Mouse (Mus musculus) ES-E14 (cell line): Measurements from ENCODE around the gene Ubac1. TPM values are rescaled to one million over a fixed set of nuclear protein-coding genes. Genes with fewer than 3 reads are reported as not detected.

Experiments
- DNase-seq: peaks from one replicate; pipeline ENCODE4 v3.0.0-alpha.2; 2013; ENCODE audit warnings: low read depth, low spot score
- H3K27ac ChIP-seq: 2 replicates; pipeline ENCODE4 v1.5.1; 2012; ENCODE audit warnings: low read depth, mild to moderate bottlenecking, low read length, moderate library complexity, mixed read lengths; ENCODE audit not compliant: poor library complexity, insufficient read depth, severe bottlenecking
- H3K36me3 ChIP-seq: 2 replicates; pipeline ENCODE4 v1.6.1; 2012; ENCODE audit warnings: mild to moderate bottlenecking, low read length, moderate library complexity, mixed read lengths; ENCODE audit not compliant: control insufficient read depth, poor library complexity, insufficient read depth, severe bottlenecking
- H3K4me1 ChIP-seq, 2 experiments: fragments of 150-350 bp in 1 of 2; sonication (generic) in 1 of 2; 2 replicates each; pipeline ENCODE4 v1.6.1; 2012; ENCODE audit warnings: low read length in 2 of 2, mild to moderate bottlenecking in 1 of 2, mixed read lengths in 1 of 2; ENCODE audit not compliant: control insufficient read depth in 2 of 2, insufficient read depth in 2 of 2, poor library complexity in 1 of 2
- H3K4me3 ChIP-seq, 2 experiments: fragments of 150-350 bp in 1 of 2; sonication (generic) in 1 of 2; 2 replicates each; pipeline ENCODE4 v1.5.1; 2012; ENCODE audit warnings: low read length in 2 of 2, low read depth in 1 of 2, mild to moderate bottlenecking in 1 of 2, mixed read lengths in 1 of 2; ENCODE audit not compliant: insufficient read depth in 1 of 2, poor library complexity in 1 of 2, severe bottlenecking in 1 of 2
- H3K9ac ChIP-seq: 2 replicates; pipeline ENCODE4 v1.6.1; 2012; ENCODE audit warnings: low read depth, mild to moderate bottlenecking, low read length, mixed read lengths; ENCODE audit not compliant: poor library complexity, insufficient read depth, severe bottlenecking
- H3K9me3 ChIP-seq: fragments of 150-350 bp; sonication (generic); 2 replicates; pipeline ENCODE4 v1.6.1; 2012; ENCODE audit warnings: low read depth, mild to moderate bottlenecking, low read length; ENCODE audit not compliant: control insufficient read depth, insufficient read depth
- CHD2 ChIP-seq: IDR thresholded peaks from 2 replicates; pipeline ENCODE4 v1.6.1; 2014; ENCODE audit warnings: mild to moderate bottlenecking, low read depth, low read length, inconsistent platforms
- HCFC1 ChIP-seq: IDR thresholded peaks from 2 replicates; pipeline ENCODE4 v1.6.1; 2012; ENCODE audit warnings: low read length, inconsistent platforms, borderline replicate concordance; ENCODE audit not compliant: insufficient read depth
- MAFK ChIP-seq: IDR thresholded peaks from 2 replicates; pipeline ENCODE4 v1.6.1; 2014; ENCODE audit warnings: mild to moderate bottlenecking, low read depth, low read length, inconsistent platforms; ENCODE audit not compliant: insufficient read depth
- ZC3H11A ChIP-seq: IDR thresholded peaks from 2 replicates; pipeline ENCODE4 v1.6.1; 2012; ENCODE audit warnings: low read depth, mild to moderate bottlenecking, inconsistent platforms, low read length, borderline replicate concordance
- ZNF384 ChIP-seq: IDR thresholded peaks from 2 replicates; pipeline ENCODE4 v1.6.1; 2012; ENCODE audit warnings: low read depth, low read length, inconsistent platforms
- in situ Hi-C, 2 experiments: fragments of 600-800 bp; cut with MboI; formaldehyde crosslinking; loops; one replicate each; pipeline ENCODE4 v1.15.1; 2025; ENCODE audit warnings: low sequenced_read_pairs in 2 of 2, inconsistent platforms in 1 of 2; ENCODE audit not compliant: unreplicated experiment in 2 of 2
- total RNA-seq: library from RNA; depleted of rRNA; stranded (reverse); fragments of 300-350 nt; gene quantifications from 2 replicates; pipeline ENCODE4 v1.2.3, GENCODE M21; 2012

The Ubac1 gene
- total RNA-seq, 1 experiment = 88.4 TPM

DNA sequence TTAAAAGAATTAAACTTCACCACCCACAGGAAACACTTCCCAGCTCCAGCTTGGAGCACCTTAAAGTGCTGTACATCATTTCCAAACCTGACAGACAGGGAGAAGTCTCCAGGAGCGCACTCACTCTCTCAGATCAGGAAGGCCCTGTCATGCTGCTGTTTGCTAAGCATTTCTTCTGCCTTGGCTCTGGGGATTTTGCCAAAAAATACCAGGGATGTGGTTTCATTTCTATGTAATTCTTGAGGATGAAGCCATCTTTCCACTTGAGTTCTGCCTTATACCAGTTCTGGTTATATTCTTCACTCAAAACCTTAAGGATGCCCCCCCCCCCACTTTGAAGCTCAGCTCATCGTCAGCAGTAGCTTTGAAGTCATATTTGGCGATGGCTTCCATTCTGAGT, 26.8 kb downstream of the Ubac1 start:
- no peak overlapping the region for H3K4me3 ChIP-seq
- no peaks in the 10 kb centered on the region for H3K9me3 ChIP-seq
- H3K27ac ChIP-seq = no peak overlapping the region
- in situ Hi-C loops = no loop called here
- 0 out of 4 replicates have a peak, but pooled peaks cover 0 to 2% of the 10 kb centered on the region in 2 experiments for H3K4me1 ChIP-seq
- no peak overlapping the region for H3K9ac ChIP-seq
- TF ChIP-seq HCFC1 = no peak
- no peak for TF ChIP-seq ZNF384
- no peak for TF ChIP-seq MAFK
- no peak for TF ChIP-seq CHD2
- no peak for TF ChIP-seq ZC3H11A
- DNase-seq = no peak
- peaks cover 17% of the 10 kb centered on the region for H3K36me3 ChIP-seq

DNA sequence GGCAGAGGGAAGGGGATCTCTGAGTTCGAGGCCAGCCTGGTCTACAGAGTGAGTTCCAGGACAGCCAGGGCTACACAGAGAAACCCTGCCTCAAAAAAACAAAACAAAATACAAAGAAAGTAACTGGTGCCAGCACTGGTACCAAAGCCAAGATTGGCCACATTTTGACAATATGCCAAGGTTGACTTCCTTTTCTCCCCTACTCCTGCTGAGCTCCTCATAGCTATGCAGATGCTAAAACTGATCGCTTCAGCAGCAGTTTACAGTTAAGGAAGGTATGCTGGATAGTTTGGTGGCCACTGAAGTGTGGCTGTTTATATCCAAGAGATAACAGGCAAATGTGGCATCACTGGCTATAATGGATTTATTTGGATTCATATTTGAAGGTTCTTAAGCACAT, 29.3 kb downstream of the Ubac1 start:
- no peak overlapping the region for H3K4me3 ChIP-seq
- no peak for DNase-seq
- H3K9me3 ChIP-seq = no peaks in the 10 kb centered on the region
- H3K4me1 ChIP-seq = 0 out of 4 replicates have a peak, but pooled peaks cover 0 to 2% of the 10 kb centered on the region in 2 experiments
- peaks cover 2% of the 10 kb centered on the region for H3K36me3 ChIP-seq
- H3K27ac ChIP-seq = no peak overlapping the region
- in situ Hi-C loops = no loop called here
- H3K9ac ChIP-seq = no peak overlapping the region
- TF ChIP-seq HCFC1 = no peak
- TF ChIP-seq CHD2 = no peak
- TF ChIP-seq ZC3H11A = no peak

DNA sequence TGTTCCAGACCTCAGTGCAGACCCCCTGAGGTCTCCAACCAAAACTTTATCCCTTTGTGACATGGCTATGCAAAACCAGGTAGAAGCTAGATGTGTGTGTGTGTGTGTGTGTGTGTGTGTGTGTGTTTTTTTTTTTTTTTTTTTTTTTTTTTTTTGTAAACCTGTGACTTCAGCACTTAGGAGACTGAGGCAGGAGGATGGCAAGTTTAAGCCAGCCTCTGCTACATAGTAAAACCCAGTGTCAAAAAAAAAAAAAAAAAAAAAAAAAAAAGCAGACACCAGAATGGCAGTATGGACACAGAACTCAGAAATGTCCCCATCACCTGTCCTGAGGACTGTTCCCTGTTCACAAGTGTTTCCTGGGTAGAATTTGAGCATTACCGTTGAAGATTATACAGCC, 31.9 kb downstream of the Ubac1 start:
- Histone ChIP-seq H3K4me3 (no peak overlapping the region), H3K9me3 (no peaks in the 10 kb centered on the region), H3K27ac (no peak overlapping the region), H3K4me1 (0 out of 4 replicates have a peak, but pooled peaks cover 0 to 2% of the 10 kb centered on the region in 2 experiments), H3K9ac (no peak overlapping the region), H3K36me3 (no peaks in the 10 kb centered on the region)
- in situ Hi-C loops = no loop called here
- TF ChIP-seq HCFC1 = no peak
- peak; percentile 51; the same call in 1 of the 2 replicates for TF ChIP-seq ZNF384
- no peak for TF ChIP-seq CHD2
- no peak for TF ChIP-seq ZC3H11A
- no peak for TF ChIP-seq MAFK
- no peak for DNase-seq

DNA sequence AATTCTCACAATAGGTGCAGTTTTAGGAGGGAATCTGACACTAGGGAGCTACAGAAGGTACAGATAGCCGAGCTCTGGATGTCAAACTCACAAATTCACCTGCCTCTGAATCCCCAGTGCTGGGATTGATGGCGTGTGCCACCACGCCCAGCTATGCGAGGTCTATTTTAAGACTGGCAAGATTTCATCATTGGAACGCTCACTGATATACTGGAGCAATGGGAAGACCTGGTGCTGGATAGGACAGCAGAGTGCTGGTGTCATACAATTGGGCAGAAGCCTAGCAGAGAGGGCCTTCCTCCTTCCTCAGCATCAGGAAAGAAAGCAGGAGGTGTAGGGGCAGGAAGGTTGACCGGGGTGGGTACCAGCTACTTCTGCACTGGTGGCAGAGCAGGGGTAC, 33.7 kb downstream of the Ubac1 start:
- in situ Hi-C loops = no loop called here

DNA sequence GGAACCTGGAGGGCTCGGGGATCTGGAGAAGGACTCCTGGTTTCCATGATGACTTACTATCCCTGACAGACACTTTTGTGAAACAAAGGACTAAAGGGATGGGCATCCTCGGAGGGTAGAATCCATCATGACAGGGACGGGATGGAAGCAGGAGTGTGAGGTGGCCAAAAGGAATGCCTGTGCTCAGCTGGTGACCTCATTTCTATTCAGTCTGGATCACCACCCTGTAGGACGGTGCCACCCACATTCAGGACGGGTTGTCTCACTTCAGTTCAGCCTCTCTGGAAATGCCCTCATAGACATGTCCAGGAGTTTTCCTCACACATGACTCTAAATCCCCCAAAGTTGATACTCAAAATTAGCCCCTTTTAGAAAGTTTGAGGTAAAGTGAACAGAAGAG, 34.9 kb downstream of the Ubac1 start:
- H3K27ac ChIP-seq = no peak overlapping the region
- no peak overlapping the region for H3K9ac ChIP-seq
- no peak overlapping the region for H3K4me3 ChIP-seq
- peaks cover 0 to 3% of the 10 kb centered on the region in 2 experiments; a peak in 1 of 4 replicates for H3K4me1 ChIP-seq
- H3K36me3 ChIP-seq = no peaks in the 10 kb centered on the region
- in situ Hi-C loops = no loop called here
- DNase-seq = no peak
- TF ChIP-seq ZNF384 (no peak), HCFC1 (no peak), MAFK (no peak), CHD2 (no peak), ZC3H11A (no peak)
- H3K9me3 ChIP-seq = no peaks in the 10 kb centered on the region

More for the DNA sequence above, 33.7 kb downstream of the Ubac1 start:
- 0 out of 4 replicates have a peak, but pooled peaks cover 0 to 1% of the 10 kb centered on the region in 2 experiments for H3K4me1 ChIP-seq
- no peaks in the 10 kb centered on the region for H3K36me3 ChIP-seq
- H3K27ac ChIP-seq = no peak overlapping the region
- no peak for DNase-seq
- H3K9me3 ChIP-seq = no peaks in the 10 kb centered on the region
- TF ChIP-seq CHD2 = no peak
- no peak for TF ChIP-seq ZNF384
- no peak for TF ChIP-seq HCFC1
- TF ChIP-seq MAFK = no peak
- no peak for TF ChIP-seq ZC3H11A
- H3K4me3 ChIP-seq = no peak overlapping the region
- no peak overlapping the region for H3K9ac ChIP-seq
